Mouse (Mus musculus) thymus, adult 2 months (tissue): ENCODE results near the gene Gopc.

Experiments used
- CTCF ChIP-seq: fragments of 200-500 bp; IDR thresholded peaks from 2 replicates; pipeline ENCODE4 v1.5.1; 2012; ENCODE audit warnings: mild to moderate bottlenecking, control low read depth, low read length, moderate library complexity, borderline replicate concordance; ENCODE audit not compliant: control insufficient read depth, poor library complexity, insufficient read depth; ENCODE audit errors: extremely low read depth
- POLR2A ChIP-seq: fragments of 200-500 bp; IDR thresholded peaks from 2 replicates; pipeline ENCODE4 v1.6.1; 2012; ENCODE audit warnings: mild to moderate bottlenecking, low read length, control low read depth, moderate library complexity; ENCODE audit not compliant: control insufficient read depth, poor library complexity, insufficient read depth; ENCODE audit errors: extremely low read depth

DNA sequence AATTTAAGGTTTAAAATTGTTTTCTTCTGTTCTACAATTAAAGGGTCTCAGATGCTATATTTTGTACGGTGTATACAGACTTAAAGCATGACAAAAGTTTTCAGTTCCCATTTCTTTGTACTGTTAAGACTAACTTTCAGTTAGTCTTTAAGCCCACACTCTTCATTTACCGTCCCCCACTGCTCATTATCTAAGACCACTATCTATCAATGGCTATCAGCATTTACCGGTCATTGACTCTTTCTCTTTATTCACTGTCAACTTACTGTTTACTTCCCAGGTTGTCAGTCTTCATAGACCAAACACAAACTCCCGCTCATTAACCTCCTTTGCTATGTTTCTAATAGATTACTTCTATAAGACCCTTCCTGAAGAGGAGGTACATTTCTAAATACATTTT lies 5.3 kb upstream of the Gopc start:
- TF ChIP-seq POLR2A (no peak), CTCF (no peak)
